Mouse (Mus musculus) lung, adult 2 months (tissue): Measurements from ENCODE around the gene Kirrel.

Experiments used
- CTCF ChIP-seq: fragments of 200-500 bp; IDR thresholded peaks from 2 replicates; pipeline ENCODE4 v1.5.1; 2011; ENCODE audit warnings: mild to moderate bottlenecking, low read length, control low read depth; ENCODE audit not compliant: insufficient read depth
- POLR2A ChIP-seq: fragments of 200-500 bp; IDR thresholded peaks from 2 replicates; pipeline ENCODE4 v1.6.1; 2011; ENCODE audit warnings: low read depth, mild to moderate bottlenecking, control low read depth, low read length, borderline replicate concordance; ENCODE audit errors: extremely low read depth

GRCm38 (mm10) chr3:87164099-87164815 is 10.3 kb downstream of the Kirrel start:
- TF ChIP-seq POLR2A (no peak), CTCF (no peak)
